Mouse (Mus musculus) myocyte (in vitro differentiated cells): ENCODE measurements around the gene Ddx20. TPM values are rescaled to one million over a fixed set of nuclear protein-coding genes. Genes with fewer than 3 reads are reported as not detected.

ENCODE experiments used
- H3K27me3 ChIP-seq: one replicate; pipeline ENCODE4 v1.6.1; 2011; ENCODE audit not compliant: control insufficient read depth, insufficient read depth, insufficient read length
- H3K36me3 ChIP-seq: one replicate; pipeline ENCODE4 v1.6.1; 2011; ENCODE audit not compliant: control insufficient read depth, insufficient read depth
- H3K4me2 ChIP-seq: one replicate; pipeline ENCODE4 v1.6.1; 2011; ENCODE audit warnings: low read depth, control low read depth
- H3K4me3 ChIP-seq: one replicate; pipeline ENCODE4 v1.5.1; 2011; ENCODE audit warnings: mild to moderate bottlenecking, control low read depth, moderate library complexity
- H3K79me2 ChIP-seq: one replicate; pipeline ENCODE4 v1.6.1; 2011; ENCODE audit not compliant: control insufficient read depth, insufficient read depth
- H3ac ChIP-seq: one replicate; pipeline ENCODE4 v1.6.1; 2011; ENCODE audit not compliant: control insufficient read depth, insufficient read length
- CEBPB ChIP-seq: IDR thresholded peaks from 2 replicates; pipeline ENCODE4 v1.6.1; 2011; ENCODE audit warnings: mild to moderate bottlenecking, moderate library complexity; ENCODE audit not compliant: poor library complexity, insufficient read depth, severe bottlenecking
- E2F4 ChIP-seq: IDR thresholded peaks from one replicate; pipeline ENCODE4 v1.6.1; 2011; ENCODE audit warnings: mild to moderate bottlenecking, control low read depth, moderate library complexity; ENCODE audit not compliant: insufficient read depth
- MAX ChIP-seq: IDR thresholded peaks from one replicate; pipeline ENCODE4 v1.6.1; 2011; ENCODE audit warnings: low read depth, mild to moderate bottlenecking, control low read depth
- MYOD1 ChIP-seq, 3 experiments: IDR thresholded peaks; one replicate each; pipeline ENCODE4 v1.6.1; 2011; ENCODE audit warnings: control low read depth in 2 of 3, low read depth in 2 of 3, mild to moderate bottlenecking in 2 of 3, moderate library complexity in 1 of 3; ENCODE audit not compliant: insufficient read length in 2 of 3, control insufficient read depth in 1 of 3
- MYOG ChIP-seq, 3 experiments: IDR thresholded peaks; one replicate each; pipeline ENCODE4 v1.6.1; 2011; ENCODE audit warnings: control low read depth in 2 of 3, low read depth in 2 of 3, mild to moderate bottlenecking in 2 of 3; ENCODE audit not compliant: insufficient read length in 2 of 3, control insufficient read depth in 1 of 3, insufficient read depth in 1 of 3
- POLR2A ChIP-seq: IDR thresholded peaks from one replicate; pipeline ENCODE4 v1.6.1; 2011; ENCODE audit warnings: low read depth, mild to moderate bottlenecking, control low read depth, moderate library complexity; ENCODE audit not compliant: insufficient read length
- POLR2AphosphoS2 ChIP-seq: IDR thresholded peaks from one replicate; pipeline ENCODE4 v1.6.1; 2011; ENCODE audit warnings: low read depth, control low read depth; ENCODE audit not compliant: insufficient read length
- REST ChIP-seq: IDR thresholded peaks from one replicate; pipeline ENCODE4 v1.6.1; 2011; ENCODE audit warnings: mild to moderate bottlenecking, control low read depth, moderate library complexity; ENCODE audit not compliant: insufficient read depth, insufficient read length
- SRF ChIP-seq: IDR thresholded peaks from one replicate; pipeline ENCODE4 v1.6.1; 2011; ENCODE audit warnings: low read depth; ENCODE audit not compliant: control insufficient read depth, insufficient read length
- TCF12 ChIP-seq: IDR thresholded peaks from one replicate; pipeline ENCODE4 v1.6.1; 2011; ENCODE audit warnings: mild to moderate bottlenecking, control low read depth; ENCODE audit not compliant: poor library complexity, insufficient read depth, severe bottlenecking
- TCF3 ChIP-seq: IDR thresholded peaks from one replicate; pipeline ENCODE4 v1.6.1; 2011; ENCODE audit warnings: low read depth, control low read depth; ENCODE audit not compliant: insufficient read length
- USF1 ChIP-seq: IDR thresholded peaks from one replicate; pipeline ENCODE4 v1.6.1; 2011; ENCODE audit warnings: low read depth, mild to moderate bottlenecking, control low read depth, moderate library complexity
- polyA plus RNA-seq: library from polyadenylated mRNA; unstranded; fragments of >200 nt; fragmentation: generic; extraction: Trizol; gene quantifications from one replicate; pipeline ENCODE4 v1.2.1, GENCODE M21; 2012; ENCODE audit warnings: missing spikeins

Ddx20 gene
- polyA plus RNA-seq, 1 experiment: 7.5 TPM

DNA sequence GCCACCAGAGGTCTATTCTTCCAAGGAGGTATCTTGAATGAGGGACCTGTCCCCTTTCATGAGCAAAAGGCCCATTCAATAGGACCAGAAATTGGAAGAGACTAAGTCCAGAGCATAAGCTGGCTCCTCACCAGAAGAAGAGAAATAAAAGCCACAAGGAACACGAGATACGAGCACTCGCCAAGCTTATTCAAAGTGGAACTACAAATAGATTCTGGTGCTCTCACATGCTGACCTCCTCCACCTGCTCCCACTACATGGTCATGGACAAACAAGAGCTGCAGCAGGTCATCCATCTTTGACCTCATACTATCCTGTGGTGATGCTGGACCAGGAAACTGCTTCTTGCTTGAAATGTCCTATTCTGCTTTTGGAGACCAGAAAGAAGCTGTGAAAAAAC is 54.4 kb downstream of the Ddx20 start:
- no peak for TF ChIP-seq MAX
- TF ChIP-seq TCF3: no peak
- TF ChIP-seq REST: no peak
- no peak for TF ChIP-seq POLR2AphosphoS2
- TF ChIP-seq MYOG (IDR thresholded peaks at IDR 0.05; ENCODE audit: control insufficient read depth in 1 of 3, insufficient read depth in 1 of 3, insufficient read length in 2 of 3, low read depth in 2 of 3): no peak
- no peak for TF ChIP-seq USF1
- TF ChIP-seq SRF: no peak
- TF ChIP-seq POLR2A: no peak
- TF ChIP-seq E2F4: no peak
- no peak for TF ChIP-seq CEBPB
- TF ChIP-seq TCF12: no peak
- no peak for TF ChIP-seq MYOD1 (IDR thresholded peaks at IDR 0.05; ENCODE audit: control insufficient read depth in 1 of 3, insufficient read length in 2 of 3, low read depth in 2 of 3)
- no peaks in the 10 kb centered on the region for H3K36me3 ChIP-seq
- no peak overlapping the region for H3K4me2 ChIP-seq
- H3K27me3 ChIP-seq: peaks cover 5% of the 10 kb centered on the region
- H3K79me2 ChIP-seq: no peaks in the 10 kb centered on the region
- H3ac ChIP-seq: no peak overlapping the region
- H3K4me3 ChIP-seq: no peak overlapping the region

GRCm38 (mm10) chr3:105632296-105632695 is 55.1 kb downstream of the Ddx20 start:
- no peaks in the 10 kb centered on the region for H3K79me2 ChIP-seq

More at GRCm38 (mm10) chr3:105632296-105632695, 55.1 kb downstream of the Ddx20 start:
- H3K4me3 ChIP-seq: no peak overlapping the region
- no peaks in the 10 kb centered on the region for H3K36me3 ChIP-seq
- H3ac ChIP-seq: no peak overlapping the region
- H3K4me2 ChIP-seq: no peak overlapping the region
- TF ChIP-seq MAX: no peak
- no peak for TF ChIP-seq E2F4
- no peak for TF ChIP-seq POLR2A
- TF ChIP-seq USF1: no peak
- TF ChIP-seq TCF12: no peak
- TF ChIP-seq TCF3: no peak
- no peak for TF ChIP-seq CEBPB
- TF ChIP-seq POLR2AphosphoS2: no peak
- TF ChIP-seq MYOG (IDR thresholded peaks at IDR 0.05; ENCODE audit: control insufficient read depth in 1 of 3, insufficient read depth in 1 of 3, insufficient read length in 2 of 3, low read depth in 2 of 3): no peak
- no peak for TF ChIP-seq REST
- TF ChIP-seq MYOD1 (IDR thresholded peaks at IDR 0.05; ENCODE audit: control insufficient read depth in 1 of 3, insufficient read length in 2 of 3, low read depth in 2 of 3): no peak
- no peak for TF ChIP-seq SRF
- peaks cover 2% of the 10 kb centered on the region for H3K27me3 ChIP-seq

Other genes with a start within 250 kb of the Ddx20 start
- not detected for gene Kcnd3, start 235.2 kb downstream of the Ddx20 start, polyA plus RNA-seq
- gene Inka2, start 17.0 kb upstream of the Ddx20 start, polyA plus RNA-seq: 5.1 TPM
- gene Rap1a, start 113.8 kb upstream of the Ddx20 start, polyA plus RNA-seq: 25.2 TPM
- gene Adora3, start 183.3 kb upstream of the Ddx20 start, polyA plus RNA-seq: not detected
- gene Tmigd3, start 183.3 kb upstream of the Ddx20 start, polyA plus RNA-seq: 0.48 TPM
- 0.07 TPM for gene I830077J02Rik, start 245.1 kb upstream of the Ddx20 start, polyA plus RNA-seq